Mouse (Mus musculus) spleen, adult 2 months (tissue): ENCODE data around the gene Scly. TPM values are rescaled to one million over a fixed set of nuclear protein-coding genes. Genes with fewer than 3 reads are reported as not detected.

Source experiments
- DNase-seq, 2 experiments: peaks; one replicate each; pipeline versions ENCODE4 v3.0.0 to v3.0.0-alpha.2; 2012 to 2021; ENCODE audit warnings: low spot score in 2 of 2, low read depth in 1 of 2
- H3K27ac ChIP-seq: fragments of 200-500 bp; 2 replicates; pipeline ENCODE4 v1.5.1; 2012; ENCODE audit warnings: low read length, inconsistent platforms; ENCODE audit not compliant: insufficient read depth
- H3K27me3 ChIP-seq: fragments of 200-500 bp; 2 replicates; pipeline ENCODE4 v1.6.1; 2012; ENCODE audit warnings: mild to moderate bottlenecking, moderate library complexity, low read length, inconsistent platforms; ENCODE audit not compliant: control insufficient read depth, insufficient read depth
- H3K36me3 ChIP-seq: fragments of 200-500 bp; 2 replicates; pipeline ENCODE4 v1.6.1; 2012; ENCODE audit warnings: mild to moderate bottlenecking, low read length, inconsistent platforms; ENCODE audit not compliant: control insufficient read depth, insufficient read depth
- H3K4me1 ChIP-seq: fragments of 200-500 bp; 2 replicates; pipeline ENCODE4 v1.6.1; 2011; ENCODE audit warnings: inconsistent platforms; ENCODE audit not compliant: control insufficient read depth, insufficient read depth, insufficient read length
- H3K4me3 ChIP-seq: fragments of 200-500 bp; 2 replicates; pipeline ENCODE4 v1.5.1; 2011; ENCODE audit warnings: mild to moderate bottlenecking, inconsistent platforms; ENCODE audit not compliant: insufficient read depth, insufficient read length; ENCODE audit errors: extremely low read depth
- CTCF ChIP-seq: fragments of 200-500 bp; IDR thresholded peaks from 2 replicates; pipeline ENCODE4 v1.5.1; 2011; ENCODE audit warnings: mild to moderate bottlenecking, inconsistent platforms; ENCODE audit not compliant: insufficient read depth, insufficient read length, insufficient replicate concordance; ENCODE audit errors: extremely low read depth
- POLR2A ChIP-seq: fragments of 200-500 bp; IDR thresholded peaks from 2 replicates; pipeline ENCODE4 v1.6.1; 2011; ENCODE audit warnings: low read depth, low read length, inconsistent platforms
- WGBS: fragments of 180-500 bp; shearing (Covaris S2); methylation state at CpG from one replicate; pipeline ENCODE4 v1.1.7; 2018; 5-methylcytosine and 5-hydroxymethylcytosine counted together
- polyA plus RNA-seq: library from polyadenylated mRNA; depleted of rRNA; stranded (reverse); fragments of >200 nt; gene quantifications from 2 replicates; pipeline ENCODE4 v1.2.3, GENCODE M21; 2012; rRNA removed

Scly gene
- 20.9 and 25.3 TPM in 2 replicates for polyA plus RNA-seq

DNA sequence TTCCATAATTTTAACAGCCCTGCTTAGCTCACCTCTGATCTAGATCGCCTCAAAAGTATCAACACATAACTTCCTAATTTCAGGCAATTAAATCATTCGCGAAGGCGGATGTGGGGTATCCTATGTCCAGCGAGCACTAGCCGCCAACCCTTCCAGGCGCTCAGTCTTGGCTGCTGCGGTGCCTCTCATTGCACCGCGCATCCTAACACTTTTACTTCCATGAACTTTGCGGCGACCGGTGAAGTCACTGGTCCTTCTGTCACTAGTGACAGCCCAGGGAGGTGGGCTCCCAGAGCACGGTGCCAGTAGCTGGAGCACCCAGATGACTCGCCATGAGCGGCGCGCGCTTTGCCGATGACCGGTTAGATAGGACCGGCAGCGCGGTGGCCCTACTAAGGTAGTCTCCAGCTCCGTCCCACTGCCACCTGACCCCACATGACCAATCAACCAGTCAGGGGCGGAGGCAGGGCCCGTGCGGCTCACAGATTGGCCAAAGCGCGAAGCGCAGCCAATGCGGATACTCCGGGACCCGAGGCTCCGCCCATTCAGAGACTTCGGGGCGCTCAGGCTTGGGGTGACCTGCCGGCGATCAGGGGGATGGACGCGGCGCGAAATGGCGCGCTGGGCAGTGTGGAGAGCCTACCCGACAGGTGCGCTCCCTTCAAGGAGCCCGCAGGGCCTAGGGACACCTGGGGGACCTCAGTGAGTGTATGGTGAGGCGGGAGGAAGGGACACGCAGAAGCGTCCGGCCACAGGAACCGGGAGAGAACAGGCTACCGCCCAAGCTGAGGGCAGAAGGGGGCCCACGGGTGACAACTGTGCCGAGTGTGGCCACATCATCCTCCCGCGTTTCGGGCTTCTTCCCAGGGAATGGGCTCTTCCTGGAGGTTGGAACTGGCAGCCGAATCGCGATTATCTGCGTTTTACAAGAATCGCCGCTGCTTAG lies at the start of gene Scly:
Scly (plus strand) TSS at position 540 of the 946 bp plus-strand sequence.
- no peaks in the 10 kb centered on the region for H3K4me1 ChIP-seq
- peak; percentile 75 to 93 for DNase-seq
- WGBS = under 1% methylated on average over 59 of the region's 65 CpGs
- peak within 1 kb of the TSS; percentile 51 for H3K27ac ChIP-seq
- H3K4me3 ChIP-seq = peak within 1 kb of the TSS; percentile 84
- TF ChIP-seq CTCF (no peak), POLR2A (peak; percentile 4)
- no peaks in the 10 kb centered on the region for H3K27me3 ChIP-seq
- peaks cover 1% of the 10 kb centered on the region for H3K36me3 ChIP-seq

DNA sequence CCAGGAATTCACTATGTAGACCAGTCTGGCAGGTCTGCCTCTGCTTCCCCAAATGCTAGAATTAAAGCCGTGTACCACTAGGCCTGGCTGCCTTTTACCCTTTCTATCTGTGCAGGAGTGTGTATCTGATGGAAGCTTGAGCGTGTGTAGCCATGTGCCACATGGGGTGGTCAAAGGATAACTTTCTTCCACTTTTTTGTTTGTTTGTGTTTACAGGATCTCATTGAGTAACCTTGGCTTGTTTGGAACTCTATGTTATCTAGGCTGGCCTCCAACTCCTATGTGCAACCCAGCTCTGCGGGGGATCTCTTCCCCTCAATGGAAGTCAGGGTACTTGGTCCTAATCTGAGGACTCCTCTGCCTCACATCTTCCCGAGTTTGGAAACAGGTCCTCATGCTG lies 49.2 kb upstream of the Scly start:
- no peak for DNase-seq
- TF ChIP-seq CTCF (no peak), POLR2A (no peak)
- 75% methylated on average over 4 of the region's 4 CpGs for WGBS
- H3K27ac ChIP-seq = no peak overlapping the region
- no peaks in the 10 kb centered on the region for H3K36me3 ChIP-seq
- no peaks in the 10 kb centered on the region for H3K27me3 ChIP-seq
- peaks cover 12% of the 10 kb centered on the region; the same call in 1 of the 2 replicates for H3K4me1 ChIP-seq
- no peak overlapping the region for H3K4me3 ChIP-seq

DNA sequence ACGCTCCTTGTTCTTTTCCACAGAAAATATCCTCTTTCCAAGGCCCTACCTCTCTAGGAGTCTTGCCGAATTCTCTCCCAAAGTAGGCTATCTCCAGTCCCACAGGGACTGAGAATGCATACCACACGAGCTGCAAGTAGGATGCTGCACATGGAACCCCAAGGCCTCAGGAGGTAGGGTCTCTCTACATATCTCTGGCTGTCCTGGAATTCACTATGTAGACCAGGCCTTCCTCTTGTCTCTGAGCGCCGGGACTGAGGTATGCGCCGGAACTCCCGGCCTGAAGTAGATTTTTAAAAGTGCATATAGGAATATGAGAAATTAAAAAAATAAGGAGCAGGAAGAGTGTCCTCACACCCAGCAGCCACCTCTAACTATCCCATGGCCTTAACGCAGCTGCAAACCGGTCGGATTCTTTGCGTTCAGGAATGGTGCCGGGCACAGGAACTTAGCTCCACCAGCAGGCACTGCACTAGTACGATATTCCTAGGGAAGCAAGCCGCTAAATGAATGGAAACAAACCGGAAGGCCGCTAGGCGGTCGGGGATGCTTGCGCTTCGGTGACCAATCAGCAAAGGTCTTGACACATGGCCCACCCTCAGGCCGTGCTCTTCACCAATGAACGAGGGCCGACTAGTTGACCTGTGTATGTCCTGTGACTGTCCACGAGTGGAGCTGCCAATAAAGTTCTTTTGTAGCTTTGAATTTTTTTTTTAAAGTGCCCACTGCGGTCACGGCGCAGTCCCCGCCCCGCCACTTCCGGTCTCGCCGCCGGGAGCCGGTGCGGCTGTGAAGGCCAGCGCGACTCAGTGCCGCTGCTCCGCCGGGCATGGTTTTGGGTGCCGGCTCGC lies 48.3 kb upstream of the Scly start, which contains the start of gene Ube2f:
Ube2f (plus strand) TSS at position 741 of the 851 bp plus-strand sequence.
- peak; percentile 85 to 91 for DNase-seq
- Histone ChIP-seq H3K4me1 (peaks cover 12% of the 10 kb centered on the region; the same call in 1 of the 2 replicates), H3K27ac (peak within 1 kb of the TSS; percentile 74), H3K36me3 (no peaks in the 10 kb centered on the region), H3K27me3 (no peaks in the 10 kb centered on the region), H3K4me3 (peak within 1 kb of the TSS; percentile 91)
- WGBS = 2% methylated on average over 43 of the region's 43 CpGs
- TF ChIP-seq POLR2A (peak; percentile 68), CTCF (0 out of 2 replicates have a peak, but pooled peaks have one; percentile 5)

DNA sequence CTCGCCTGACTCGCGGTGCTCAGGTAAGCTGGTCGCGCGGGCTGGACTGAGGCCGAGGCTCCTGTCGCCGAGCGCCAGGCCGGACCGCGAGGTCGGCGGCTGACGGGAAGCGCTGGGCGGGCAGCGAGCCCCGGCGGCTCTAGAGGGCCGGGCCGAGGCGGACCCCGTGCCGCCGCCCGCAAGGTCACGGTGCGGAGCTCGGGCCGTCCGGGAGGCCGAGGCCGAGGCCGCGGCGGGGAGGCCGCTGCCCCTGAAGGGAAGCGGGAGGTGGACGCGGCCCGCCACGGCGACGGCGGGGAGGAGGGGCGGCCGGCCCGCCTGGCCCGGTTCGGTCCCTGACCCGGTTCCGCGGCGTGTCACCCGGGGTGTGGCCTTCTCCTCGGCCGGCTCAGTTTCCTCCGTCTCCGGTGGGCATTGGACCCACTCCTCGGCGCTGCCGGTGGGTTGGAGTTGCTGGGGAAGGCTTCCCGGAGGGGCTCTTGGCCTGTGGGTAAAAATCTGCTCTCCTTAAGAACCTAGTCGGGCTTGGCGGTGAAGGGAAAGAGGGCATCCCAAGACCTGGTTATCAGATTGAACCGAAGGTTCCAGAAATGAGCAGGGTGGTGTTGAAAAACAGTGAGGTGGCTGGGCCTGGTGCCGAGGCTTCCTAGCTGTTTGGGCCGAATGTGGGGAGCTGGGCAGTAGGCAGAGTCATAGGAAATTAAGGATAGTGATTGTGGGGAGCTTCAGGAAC lies 47.6 kb upstream of the Scly start:
- peaks cover 12% of the 10 kb centered on the region; the same call in 1 of the 2 replicates for H3K4me1 ChIP-seq
- no peak for TF ChIP-seq CTCF
- peak overlapping the region; percentile 74 for H3K27ac ChIP-seq
- peak overlapping the region; percentile 91 for H3K4me3 ChIP-seq
- no peaks in the 10 kb centered on the region for H3K36me3 ChIP-seq
- peak in 1 of 2 experiments; percentile 23 for DNase-seq
- WGBS = 1% methylated on average over 59 of the region's 70 CpGs
- no peaks in the 10 kb centered on the region for H3K27me3 ChIP-seq

DNA sequence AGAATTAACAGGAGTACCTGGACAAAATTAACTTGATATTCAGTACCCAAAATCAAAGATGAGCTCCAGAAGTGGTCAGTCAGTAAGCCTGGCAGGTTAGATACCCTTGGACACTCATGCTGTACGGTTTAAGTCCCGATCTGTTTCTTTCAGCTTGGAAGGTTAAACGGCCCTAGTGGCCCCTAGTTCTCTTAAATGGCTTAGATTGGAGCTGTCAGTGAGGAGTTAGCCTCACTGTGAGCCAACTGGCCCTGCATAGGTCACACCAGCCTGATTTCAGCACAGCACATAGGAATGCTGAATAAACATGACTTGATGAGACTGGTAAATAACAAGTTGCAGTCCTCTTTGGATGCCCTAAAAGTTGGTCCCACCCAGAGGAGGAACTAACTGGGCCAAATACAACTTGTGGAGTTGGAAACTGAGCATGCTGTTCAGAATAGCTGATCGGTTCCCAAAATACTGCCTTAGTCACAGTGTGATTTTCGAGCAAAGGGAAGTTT lies 46.9 kb upstream of the Scly start:
- peaks cover 12% of the 10 kb centered on the region; the same call in 1 of the 2 replicates for H3K4me1 ChIP-seq
- WGBS = 18% methylated on average over 5 of the region's 5 CpGs
- H3K27ac ChIP-seq = peak overlapping the region; percentile 74; the same call in 1 of the 2 replicates
- H3K4me3 ChIP-seq = peak overlapping the region; percentile 91
- no peaks in the 10 kb centered on the region for H3K27me3 ChIP-seq
- no peaks in the 10 kb centered on the region for H3K36me3 ChIP-seq
- TF ChIP-seq POLR2A (no peak), CTCF (no peak)
- no peak for DNase-seq

DNA sequence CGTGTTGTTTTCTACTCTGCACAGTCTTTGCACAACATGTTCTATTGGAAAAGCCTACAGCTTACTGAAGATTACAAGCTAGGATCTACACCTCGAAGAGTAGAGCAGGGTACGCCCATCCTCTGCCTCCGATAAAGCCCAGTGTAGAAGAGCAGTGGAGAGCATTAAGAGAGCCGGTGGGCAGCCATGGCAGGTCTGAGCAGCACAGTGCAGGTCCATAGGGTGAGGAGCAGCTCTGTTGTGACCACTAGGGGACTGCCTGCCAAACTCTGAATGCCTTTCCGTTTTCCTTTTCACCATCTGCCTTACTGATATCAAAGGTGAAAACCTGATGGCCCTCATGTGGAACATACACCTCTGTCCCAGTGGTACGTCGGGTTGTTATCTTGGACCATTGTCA lies 46.2 kb upstream of the Scly start:
- peak overlapping the region; percentile 16; the same call in 1 of the 2 replicates for H3K4me3 ChIP-seq
- 41% methylated on average over 8 of the region's 8 CpGs for WGBS
- peak in 1 of 2 experiments; percentile 21 for DNase-seq
- peak overlapping the region; percentile 20; the same call in 1 of the 2 replicates for H3K27ac ChIP-seq
- TF ChIP-seq POLR2A (no peak), CTCF (peak; percentile 53; the same call in 1 of the 2 replicates)
- no peaks in the 10 kb centered on the region for H3K27me3 ChIP-seq
- H3K4me1 ChIP-seq = peaks cover 12% of the 10 kb centered on the region; the same call in 1 of the 2 replicates
- H3K36me3 ChIP-seq = no peaks in the 10 kb centered on the region
